Mouse (Mus musculus) kidney, embryonic 16.5 days (tissue): ENCODE results near the gene Bmp7. TPM values are rescaled to one million over a fixed set of nuclear protein-coding genes. Genes with fewer than 3 reads are reported as not detected.
A peak's percentile ranks its signal among the peaks of the same experiment; 100 is the strongest.

ENCODE experiments used
- ATAC-seq: fragments of 200-750 bp; cut with Nextera tagmentation; 2 replicates; pipeline ENCODE4 v1.8.0; 2017; ENCODE audit warnings: moderate TSS enrichment; ENCODE audit not compliant: low FRiP score, low TSS enrichment
- H3K27ac ChIP-seq: fragments of 300-500 bp; sonication (generic); 2 replicates; pipeline ENCODE4 v1.5.1; 2014; ENCODE audit warnings: low read length
- H3K27me3 ChIP-seq: fragments of 300-500 bp; sonication (generic); 2 replicates; pipeline ENCODE4 v1.6.1; 2014; ENCODE audit warnings: low read length, control low read depth, mixed read lengths; ENCODE audit not compliant: insufficient read depth
- H3K36me3 ChIP-seq: fragments of 300-500 bp; sonication (generic); 2 replicates; pipeline ENCODE4 v1.6.1; 2014; ENCODE audit warnings: low read length, control low read depth, mixed read lengths; ENCODE audit not compliant: insufficient read depth
- H3K4me1 ChIP-seq: fragments of 300-500 bp; sonication (generic); 2 replicates; pipeline ENCODE4 v1.6.1; 2014; ENCODE audit warnings: low read length, control low read depth, mixed read lengths; ENCODE audit not compliant: insufficient read depth
- H3K4me2 ChIP-seq: fragments of 300-500 bp; sonication (generic); replicated peaks from 2 replicates; pipeline ENCODE4 v1.6.1; 2014; ENCODE audit warnings: low read depth, low read length
- H3K4me3 ChIP-seq: fragments of 300-500 bp; sonication (generic); 2 replicates; pipeline ENCODE4 v1.5.1; 2014; ENCODE audit warnings: mild to moderate bottlenecking, low read length
- H3K9ac ChIP-seq: fragments of 300-500 bp; sonication (generic); replicated peaks from 2 replicates; pipeline ENCODE4 v1.6.1; 2014; ENCODE audit warnings: low read length
- H3K9me3 ChIP-seq: fragments of 300-500 bp; sonication (generic); 2 replicates; pipeline ENCODE4 v1.6.1; 2016; ENCODE audit warnings: low read length, control low read depth
- WGBS: fragments of 180-500 bp; shearing (Covaris S2); extraction: QIAGEN DNeasy Blood & Tissue Kit; methylation state at CpG from one replicate; pipeline ENCODE4 v1.1.7; 2014; 5-methylcytosine and 5-hydroxymethylcytosine counted together
- polyA plus RNA-seq: library from polyadenylated mRNA; unstranded; fragments of >200 nt; fragmentation: Nextera tagmentation; extraction: Ambion mirVana; gene quantifications from 2 replicates; pipeline ENCODE4 v1.2.1, GENCODE M21; 2015

Bmp7 gene
- polyA plus RNA-seq, 1 experiment from 2014 or later: 39.8 TPM

- H3K9me3 ChIP-seq: 0 out of 2 replicates have a peak, but pooled peaks cover 4% of the 10 kb centered on the region
- no peak overlapping the region for H3K27ac ChIP-seq
- H3K9ac ChIP-seq: no peak overlapping the region
- no peaks in the 10 kb centered on the region for H3K36me3 ChIP-seq
- no peak for ATAC-seq
- H3K4me3 ChIP-seq: no peak overlapping the region
- no peaks in the 10 kb centered on the region for H3K27me3 ChIP-seq
- no peak overlapping the region for H3K4me2 ChIP-seq
- H3K4me1 ChIP-seq: peaks cover 3% of the 10 kb centered on the region; the same call in 1 of the 2 replicates
- 64% methylated on average over 11 of the region's 11 CpGs for WGBS
Observed at GRCm38 (mm10) chr2:172950722-172951121, 10.6 kb upstream of the Bmp7 start.

GRCm38 (mm10) chr2:172950119-172950676, 10.1 kb upstream of the Bmp7 start:
- ATAC-seq: no peak
- H3K27ac ChIP-seq: no peak overlapping the region
- H3K4me3 ChIP-seq: no peak overlapping the region
- 67% methylated on average over 9 of the region's 9 CpGs for WGBS
- H3K9me3 ChIP-seq: 0 out of 2 replicates have a peak, but pooled peaks cover 4% of the 10 kb centered on the region
- H3K27me3 ChIP-seq: no peaks in the 10 kb centered on the region
- no peaks in the 10 kb centered on the region for H3K36me3 ChIP-seq
- no peak overlapping the region for H3K9ac ChIP-seq
- no peak overlapping the region for H3K4me2 ChIP-seq
- peaks cover 3% of the 10 kb centered on the region; the same call in 1 of the 2 replicates for H3K4me1 ChIP-seq

- Histone ChIP-seq H3K27me3 (no peaks in the 10 kb centered on the region), H3K9ac (no peak overlapping the region), H3K27ac (no peak overlapping the region), H3K36me3 (no peaks in the 10 kb centered on the region), H3K9me3 (0 out of 2 replicates have a peak, but pooled peaks cover 4% of the 10 kb centered on the region), H3K4me3 (no peak overlapping the region), H3K4me1 (no peaks in the 10 kb centered on the region; the same call in 1 of the 2 replicates), H3K4me2 (no peak overlapping the region)
- no peak for ATAC-seq
- WGBS: 35% methylated on average over 5 of the region's 5 CpGs
Observed at GRCm38 (mm10) chr2:172949051-172949450, 8.9 kb upstream of the Bmp7 start.

DNA sequence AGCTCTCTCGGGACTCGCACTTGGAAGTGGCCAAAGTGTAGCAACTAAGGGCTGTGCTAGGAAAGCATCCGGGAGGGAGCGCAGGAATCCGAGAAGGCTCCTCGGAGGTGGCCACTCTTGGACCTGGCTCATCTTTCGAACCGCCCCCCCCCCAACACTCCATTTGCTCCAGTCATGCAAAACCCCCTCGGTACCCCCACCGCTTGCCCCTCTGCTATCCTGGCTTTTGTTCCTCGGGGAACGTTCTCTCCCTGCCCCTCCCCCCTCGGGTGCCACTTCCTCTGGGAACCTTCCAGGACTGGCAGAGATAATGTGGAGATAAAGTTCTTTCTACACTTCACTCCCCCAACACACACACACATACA, 660 bp upstream of the Bmp7 start:
- Histone ChIP-seq H3K36me3 (no peaks in the 10 kb centered on the region), H3K27ac (peak overlapping the region; percentile 95), H3K27me3 (peaks cover 6% of the 10 kb centered on the region; the same call in 1 of the 2 replicates), H3K4me2 (peak overlapping the region; percentile 71), H3K9me3 (no peaks in the 10 kb centered on the region), H3K4me3 (peak overlapping the region; percentile 74), H3K9ac (peak overlapping the region; percentile 83), H3K4me1 (peaks cover 60% of the 10 kb centered on the region)
- under 1% methylated on average over 13 of the region's 13 CpGs for WGBS
- ATAC-seq: no peak

DNA sequence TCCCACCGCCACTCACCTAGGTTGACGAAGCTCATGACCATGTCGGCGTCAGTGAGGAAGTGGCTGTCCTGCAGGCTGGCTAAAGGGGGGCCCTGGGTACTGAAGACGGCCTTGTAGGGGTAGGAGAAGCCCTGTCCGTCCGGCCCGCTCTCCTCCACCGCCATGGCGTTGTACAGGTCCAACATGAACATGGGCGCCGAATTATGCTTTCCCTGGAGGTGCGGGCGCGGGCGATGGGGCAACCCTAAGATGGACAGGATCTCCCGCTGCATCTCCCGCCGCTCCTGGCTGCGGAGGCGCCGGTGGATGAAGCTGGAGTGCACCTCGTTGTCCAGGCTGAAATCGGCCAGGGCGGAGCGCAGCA, 500 bp downstream of the Bmp7 start:
- peak; percentile 11; the same call in 1 of the 2 replicates for ATAC-seq
- peak overlapping the region; percentile 95 for H3K27ac ChIP-seq
- WGBS: 1% methylated on average over 26 of the region's 26 CpGs
- no peaks in the 10 kb centered on the region for H3K9me3 ChIP-seq
- H3K4me3 ChIP-seq: peak overlapping the region; percentile 74
- H3K36me3 ChIP-seq: no peaks in the 10 kb centered on the region
- peak overlapping the region; percentile 83 for H3K9ac ChIP-seq
- peaks cover 71% of the 10 kb centered on the region for H3K4me1 ChIP-seq
- peak overlapping the region; percentile 71 for H3K4me2 ChIP-seq
- H3K27me3 ChIP-seq: peaks cover 6% of the 10 kb centered on the region; the same call in 1 of the 2 replicates

GRCm38 (mm10) chr2:172938761-172939638, 1.1 kb downstream of the Bmp7 start:
- under 1% methylated on average over 57 of the region's 57 CpGs for WGBS
- Histone ChIP-seq H3K4me1 (peaks cover 78% of the 10 kb centered on the region), H3K9me3 (no peaks in the 10 kb centered on the region), H3K27me3 (peaks cover 6% of the 10 kb centered on the region; the same call in 1 of the 2 replicates), H3K9ac (peak overlapping the region; percentile 83), H3K27ac (peak overlapping the region; percentile 95), H3K4me3 (peak overlapping the region; percentile 74), H3K36me3 (no peaks in the 10 kb centered on the region), H3K4me2 (peak overlapping the region; percentile 71)
- ATAC-seq: no peak

GRCm38 (mm10) chr2:172937326-172938190, 2.6 kb downstream of the Bmp7 start:
- peak overlapping the region; percentile 95 for H3K27ac ChIP-seq
- peaks cover 85% of the 10 kb centered on the region for H3K4me1 ChIP-seq
- H3K9ac ChIP-seq: peak overlapping the region; percentile 83
- H3K4me3 ChIP-seq: peak overlapping the region; percentile 74
- 35% methylated on average over 12 of the region's 12 CpGs for WGBS
- no peak for ATAC-seq
- no peaks in the 10 kb centered on the region for H3K36me3 ChIP-seq
- H3K27me3 ChIP-seq: peaks cover 6% of the 10 kb centered on the region; the same call in 1 of the 2 replicates
- no peaks in the 10 kb centered on the region for H3K9me3 ChIP-seq
- peak overlapping the region; percentile 71 for H3K4me2 ChIP-seq

GRCm38 (mm10) chr2:172936844-172937243, 3.3 kb downstream of the Bmp7 start:
- H3K36me3 ChIP-seq: no peaks in the 10 kb centered on the region
- H3K4me1 ChIP-seq: peaks cover 85% of the 10 kb centered on the region
- peak overlapping the region; percentile 71 for H3K4me2 ChIP-seq
- peak overlapping the region; percentile 74 for H3K4me3 ChIP-seq
- H3K27ac ChIP-seq: peak overlapping the region; percentile 95
- peaks cover 6% of the 10 kb centered on the region; the same call in 1 of the 2 replicates for H3K27me3 ChIP-seq
- peak overlapping the region; percentile 83 for H3K9ac ChIP-seq
- 48% methylated on average over 5 of the region's 5 CpGs for WGBS
- H3K9me3 ChIP-seq: no peaks in the 10 kb centered on the region
- no peak for ATAC-seq

GRCm38 (mm10) chr2:172935776-172936562, 4.2 kb downstream of the Bmp7 start:
- Histone ChIP-seq H3K4me1 (peaks cover 87% of the 10 kb centered on the region), H3K4me2 (peak overlapping the region; percentile 71), H3K9me3 (no peaks in the 10 kb centered on the region), H3K27me3 (peaks cover 6% of the 10 kb centered on the region; the same call in 1 of the 2 replicates), H3K36me3 (no peaks in the 10 kb centered on the region), H3K27ac (peak overlapping the region; percentile 95), H3K4me3 (peak overlapping the region; percentile 74), H3K9ac (peak overlapping the region; percentile 83)
- ATAC-seq: no peak
- 19% methylated on average over 12 of the region's 12 CpGs for WGBS
